In the genomic region with DNA sequence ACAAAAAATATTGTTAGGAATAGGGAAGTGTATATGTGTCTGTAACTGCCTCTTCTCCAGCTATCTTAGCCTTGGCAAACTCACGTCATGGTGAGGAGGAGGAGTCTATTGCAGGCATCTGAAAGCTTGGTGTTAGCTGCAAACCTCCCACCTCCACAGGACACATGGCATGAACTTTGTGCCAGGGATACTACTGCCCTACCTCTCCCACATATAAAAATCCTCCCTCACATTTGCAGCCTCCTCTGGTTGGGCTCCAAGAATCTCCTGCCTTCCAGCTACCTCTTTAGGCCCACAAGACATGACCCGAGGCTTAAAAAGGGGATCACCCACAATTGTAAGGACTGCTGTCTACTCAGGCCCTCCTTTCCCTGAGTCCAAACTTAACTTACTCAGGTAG, we compare ENCODE assay signal across 17 mouse cellular contexts. TPM values are rescaled to one million over a fixed set of nuclear protein-coding genes. Genes with fewer than 3 reads are reported as not detected.
"Had no signal": no experiment of that assay in that cellular context is flagged by ENCODE, and none has a peak within 500 bp of the region (broad histone marks: within the 10 kb centered on the region; RNA-seq: fewer than 3 reads in every experiment).

No protein-coding gene starts in this region.

- H3K27ac ChIP-seq: kidney, embryonic 15.5 days; limb, embryonic 15.5 days; liver, embryonic 13.5 days; neural tube, embryonic 13.5 days had no signal

- ATAC-seq: intestine, embryonic 16.5 days had no signal

- H3K9ac ChIP-seq: kidney, embryonic 15.5 days; limb, embryonic 15.5 days; liver, embryonic 13.5 days; neural tube, embryonic 13.5 days had no signal

- H3K4me3 ChIP-seq: kidney, embryonic 15.5 days; limb, embryonic 15.5 days; liver, embryonic 13.5 days; myocyte; neural tube, embryonic 13.5 days had no signal

- H3K4me1 ChIP-seq: kidney, embryonic 15.5 days; limb, embryonic 15.5 days; liver, embryonic 13.5 days; neural tube, embryonic 13.5 days had no signal

- H3K4me2 ChIP-seq: kidney, embryonic 15.5 days; limb, embryonic 15.5 days; liver, embryonic 13.5 days; neural tube, embryonic 13.5 days had no signal

- H3K27me3 ChIP-seq: kidney, embryonic 15.5 days; limb, embryonic 15.5 days; liver, embryonic 13.5 days; neural tube, embryonic 13.5 days had no signal

- H3K36me3 ChIP-seq: kidney, embryonic 15.5 days; limb, embryonic 15.5 days; liver, embryonic 13.5 days; neural tube, embryonic 13.5 days had no signal

- DNase-seq: kidney, adult 2 months; kidney, postnatal 14 days; left cerebral cortex, postnatal 4 days; liver, embryonic 13.5 days; lung, adult 18-20 months; right cerebral cortex, postnatal 25 days; thymus, adult 18-20 months; thymus, postnatal 14 days had no signal

RNA-seq across cellular contexts. Expression of a gene that starts 2.3 kb away (rescaled TPM):
- polyA plus RNA-seq: large intestine, adult 2 months; myocyte; small intestine, adult 2 months had no signal

RNA-seq across cellular contexts. Expression of a gene that starts 15.4 kb away (rescaled TPM):
- total RNA-seq: layer of hippocampus, postnatal 14 days; left cerebral cortex, adult 18-20 months; left cerebral cortex, postnatal 4 days had no signal
- polyA plus RNA-seq: kidney, adult 2 months; large intestine, adult 2 months; limb, embryonic 15.5 days; small intestine, adult 2 months had no signal

RNA-seq across cellular contexts. Expression of a gene that starts 45.5 kb away (rescaled TPM):
- polyA plus RNA-seq: small intestine, adult 2 months had no signal
